Mouse (Mus musculus): ENCODE measurements around the gene Nthl1.

Gene Nthl1

GRCm38 (mm10) chr17:24628646-24629045 lies 3.8 kb upstream of the Nthl1 start:
- peak; percentile 57 to 74 for DNase-seq (ENCODE audit: low spot score in 2 of 2)

GRCm38 (mm10) chr17:24630072-24630471 lies 2.4 kb upstream of the Nthl1 start:
- no peak for DNase-seq (ENCODE audit: low spot score in 2 of 2)

GRCm38 (mm10) chr17:24632813-24633449 lies 451 bp downstream of the Nthl1 start:
- no peak for DNase-seq (ENCODE audit: low spot score in 2 of 2)

GRCm38 (mm10) chr17:24633831-24634230 lies 1.4 kb downstream of the Nthl1 start:
- no peak for DNase-seq (ENCODE audit: low spot score in 2 of 2)

- no peak for DNase-seq (ENCODE audit: low spot score in 2 of 2)
Observed at GRCm38 (mm10) chr17:24635024-24635423, 2.5 kb downstream of the Nthl1 start.

- DNase-seq (ENCODE audit: low spot score in 2 of 2), result no peak
Observed at GRCm38 (mm10) chr17:24635694-24636093, 3.2 kb downstream of the Nthl1 start.

GRCm38 (mm10) chr17:24636781-24637481 lies 4.5 kb downstream of the Nthl1 start:
- DNase-seq (ENCODE audit: low spot score in 2 of 2), result no peak

GRCm38 (mm10) chr17:24638214-24638613 lies 5.7 kb downstream of the Nthl1 start:
- DNase-seq (ENCODE audit: low spot score in 2 of 2), result no peak

GRCm38 (mm10) chr17:24638840-24639239 lies 6.4 kb downstream of the Nthl1 start:
- no peak for DNase-seq (ENCODE audit: low spot score in 2 of 2)

GRCm38 (mm10) chr17:24639571-24639988 lies 7.1 kb downstream of the Nthl1 start:
- DNase-seq (ENCODE audit: low spot score in 2 of 2), result no peak

- DNase-seq (ENCODE audit: low spot score in 2 of 2), result no peak
Observed at GRCm38 (mm10) chr17:24640119-24640518, 7.6 kb downstream of the Nthl1 start.

- DNase-seq (ENCODE audit: low spot score in 2 of 2), result no peak
Observed at GRCm38 (mm10) chr17:24640581-24640980, 8.1 kb downstream of the Nthl1 start.

- no peak for DNase-seq (ENCODE audit: low spot score in 2 of 2)
Observed at GRCm38 (mm10) chr17:24641944-24642343, 9.5 kb downstream of the Nthl1 start.

- DNase-seq (ENCODE audit: low spot score in 2 of 2), result no peak
Observed at GRCm38 (mm10) chr17:24642791-24643343, 10.4 kb downstream of the Nthl1 start.

- DNase-seq (ENCODE audit: low spot score in 2 of 2), result no peak
Observed at GRCm38 (mm10) chr17:24644030-24644715, 11.7 kb downstream of the Nthl1 start.

- DNase-seq (ENCODE audit: low spot score in 2 of 2), result no peak
Observed at GRCm38 (mm10) chr17:24644875-24645721, 12.6 kb downstream of the Nthl1 start.

GRCm38 (mm10) chr17:24645916-24646315 lies 13.4 kb downstream of the Nthl1 start:
- no peak for DNase-seq (ENCODE audit: low spot score in 2 of 2)

- no peak for DNase-seq (ENCODE audit: low spot score in 2 of 2)
Observed at GRCm38 (mm10) chr17:24646381-24646780, 13.9 kb downstream of the Nthl1 start.

- DNase-seq (ENCODE audit: low spot score in 2 of 2), result no peak
Observed at GRCm38 (mm10) chr17:24647493-24647892, 15.0 kb downstream of the Nthl1 start.

- no peak for DNase-seq (ENCODE audit: low spot score in 2 of 2)
Observed at GRCm38 (mm10) chr17:24648731-24649377, 16.4 kb downstream of the Nthl1 start.

- DNase-seq (ENCODE audit: low spot score in 2 of 2), result peak; percentile 18 to 31
Observed at GRCm38 (mm10) chr17:24649581-24650069, 17.1 kb downstream of the Nthl1 start.

Measured in natural killer cell, adult 2 months (primary cell).